Mouse (Mus musculus) duodenum, adult 2 months (tissue): Measurements from ENCODE around the gene Mcoln2. TPM values are rescaled to one million over a fixed set of nuclear protein-coding genes. Genes with fewer than 3 reads are reported as not detected.

Experiments
- polyA plus RNA-seq: library from polyadenylated mRNA; depleted of rRNA; stranded (reverse); fragments of >200 nt; gene quantifications from 2 replicates; pipeline ENCODE4 v1.2.3, GENCODE M21; 2012; ENCODE audit warnings: low replicate concordance; rRNA removed

The Mcoln2 gene
- 3.6 and 4.3 TPM in 2 replicates for polyA plus RNA-seq

GRCm38 (mm10) chr3:146149156-146150057 is at the start of gene Mcoln2:
Mcoln2 (plus strand) TSS chr3:146149833.

GRCm38 (mm10) chr3:146107921-146108571 is 41.6 kb upstream of the Mcoln2 start, which contains the start of gene Wdr63:
Wdr63 (minus strand) TSS chr3:146108130.

GRCm38 (mm10) chr3:146117258-146117996 is 32.2 kb upstream of the Mcoln2 start, which contains the start of gene Mcoln3:
Mcoln3 (plus strand) TSS chr3:146117450.

GRCm38 (mm10) chr3:146220776-146221486 is 71.3 kb downstream of the Mcoln2 start, which contains the start of gene Lpar3:
Lpar3 (plus strand) TSS chr3:146220963.

Other genes starting within 250 kb of the Mcoln2 start
- gene Bcl10, start 227.0 kb upstream of the Mcoln2 start, polyA plus RNA-seq = 4.2 and 7.4 TPM in 2 replicates
- gene 2410004B18Rik, start 211.8 kb upstream of the Mcoln2 start, polyA plus RNA-seq = 6.7 and 23.4 TPM in 2 replicates
- gene Syde2, start 162.0 kb upstream of the Mcoln2 start, polyA plus RNA-seq = 2.4 and 4.5 TPM in 2 replicates
- gene Wdr63, start 41.7 kb upstream of the Mcoln2 start, polyA plus RNA-seq = 0.18 TPM in 1 of 2 replicates, not detected in the other
- gene Mcoln3, start 32.4 kb upstream of the Mcoln2 start, polyA plus RNA-seq = 9.6 TPM in 1 of 2 replicates, not detected in the other
- gene Lpar3, start 71.1 kb downstream of the Mcoln2 start, polyA plus RNA-seq = 1.1 and 10.3 TPM in 2 replicates